Mouse (Mus musculus) kidney, adult 11 months (tissue): Measurements from ENCODE around the gene Rbm8a.

Experiments
- DNase-seq: peaks from one replicate; pipeline ENCODE4 v3.0.0; 2022

Gene Rbm8a

GRCm38 (mm10) chr3:96673514-96673913, 43.8 kb downstream of the Rbm8a start:
- no peak for DNase-seq

- no peak for DNase-seq
Measured at GRCm38 (mm10) chr3:96674442-96674841, 44.7 kb downstream of the Rbm8a start.

- no peak for DNase-seq
Measured at GRCm38 (mm10) chr3:96675171-96675570, 45.4 kb downstream of the Rbm8a start.

GRCm38 (mm10) chr3:96675690-96676089, 46.0 kb downstream of the Rbm8a start:
- no peak for DNase-seq

- DNase-seq, result no peak
Measured at GRCm38 (mm10) chr3:96678456-96678855, 48.7 kb downstream of the Rbm8a start.

GRCm38 (mm10) chr3:96679159-96679674, 49.5 kb downstream of the Rbm8a start:
- no peak for DNase-seq

- DNase-seq, result no peak
Measured at GRCm38 (mm10) chr3:96680269-96680956, 50.7 kb downstream of the Rbm8a start.
